Mouse (Mus musculus): ENCODE results near the gene Mkrn2.

Mkrn2 gene

GRCm38 (mm10) chr6:115601715-115602523 is at the start of gene Mkrn2:
Gene Mkrn2 (plus strand): TSS chr6:115601902.
- in situ Hi-C loops (cut with MboI, MseI) = no loop called here

DNA sequence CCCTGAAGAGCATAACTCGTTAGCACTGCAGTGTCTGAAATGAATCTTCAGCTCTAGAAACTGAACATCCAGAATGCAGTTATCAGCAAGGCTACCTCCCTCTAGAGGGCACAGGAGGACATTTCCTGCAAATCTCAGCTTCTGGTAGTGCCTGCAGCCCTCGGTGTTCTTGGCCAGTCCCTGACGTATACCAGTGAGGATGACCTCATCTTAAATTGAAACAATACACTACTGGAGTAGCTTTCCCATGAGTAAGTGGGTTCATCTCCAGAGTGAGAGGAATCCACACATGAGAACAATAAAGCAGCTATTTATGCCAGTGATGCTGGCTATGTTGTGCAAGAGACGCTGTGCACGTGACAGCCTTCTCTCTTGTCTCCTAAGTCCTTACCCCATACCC is 46.2 kb upstream of the Mkrn2 start:
- in situ Hi-C loops (cut with MboI, MseI) = loop anchor here in 1 of 2 experiments (10.0 kb wide), 1 partner anchor 369 kb away; no protein-coding TSS in a partner anchor

GRCm38 (mm10) chr6:115558176-115558575 is 43.5 kb upstream of the Mkrn2 start:
- in situ Hi-C loops (cut with MboI, MseI) = loop anchor here in 1 of 2 experiments (10.0 kb wide), 1 partner anchor 367 kb away; no protein-coding TSS in a partner anchor

DNA sequence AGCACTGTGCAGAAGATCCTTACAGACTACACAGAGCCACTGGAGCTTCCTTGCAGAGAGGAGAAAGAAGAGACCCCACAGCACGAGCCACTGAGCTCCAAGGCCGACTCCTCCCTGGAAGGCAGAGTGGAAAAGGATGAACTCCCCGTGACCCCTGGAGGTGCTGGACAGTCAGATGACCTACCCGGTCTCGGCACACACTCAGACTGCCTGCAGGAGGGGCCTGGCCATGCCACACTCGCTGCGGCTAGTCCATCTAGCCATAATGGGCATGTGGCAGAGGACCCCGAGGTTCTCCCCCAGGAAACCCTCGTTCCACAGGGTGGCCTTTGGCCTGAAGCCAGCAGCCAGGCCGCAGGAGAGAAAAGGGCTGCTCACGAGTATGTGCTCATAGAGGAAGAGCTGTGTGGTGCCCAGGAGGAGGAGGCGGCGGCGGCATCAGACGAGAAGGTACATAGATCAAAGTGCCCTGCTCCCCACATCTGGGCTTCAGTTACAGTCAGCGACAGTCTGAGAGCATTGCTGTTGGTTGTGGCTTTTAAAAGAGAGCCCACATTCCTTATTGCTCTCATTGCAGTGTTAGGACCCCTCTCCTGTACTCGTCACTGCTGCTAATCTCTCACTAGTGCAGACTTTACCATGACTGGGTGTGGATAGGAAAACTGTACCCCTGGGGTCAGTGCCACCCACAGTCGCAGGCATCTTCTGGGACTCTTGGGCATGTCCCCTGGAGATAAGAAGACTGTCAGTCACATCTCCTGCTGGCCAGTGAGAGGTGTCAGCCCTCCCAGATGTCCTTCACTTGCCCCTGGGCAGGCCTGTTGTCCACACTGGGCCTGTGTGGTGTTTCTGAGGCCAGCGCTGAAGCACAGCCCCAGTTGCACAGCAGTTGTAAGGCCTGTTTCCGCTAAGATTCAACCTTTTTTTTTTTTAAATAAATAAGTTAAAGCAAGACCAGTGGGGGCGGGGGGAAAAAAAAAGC is 41.8 kb upstream of the Mkrn2 start:
- in situ Hi-C loops (cut with MboI, MseI) = loop anchor here in 1 of 2 experiments (10.0 kb wide), 1 partner anchor 365 kb away; no protein-coding TSS in a partner anchor

DNA sequence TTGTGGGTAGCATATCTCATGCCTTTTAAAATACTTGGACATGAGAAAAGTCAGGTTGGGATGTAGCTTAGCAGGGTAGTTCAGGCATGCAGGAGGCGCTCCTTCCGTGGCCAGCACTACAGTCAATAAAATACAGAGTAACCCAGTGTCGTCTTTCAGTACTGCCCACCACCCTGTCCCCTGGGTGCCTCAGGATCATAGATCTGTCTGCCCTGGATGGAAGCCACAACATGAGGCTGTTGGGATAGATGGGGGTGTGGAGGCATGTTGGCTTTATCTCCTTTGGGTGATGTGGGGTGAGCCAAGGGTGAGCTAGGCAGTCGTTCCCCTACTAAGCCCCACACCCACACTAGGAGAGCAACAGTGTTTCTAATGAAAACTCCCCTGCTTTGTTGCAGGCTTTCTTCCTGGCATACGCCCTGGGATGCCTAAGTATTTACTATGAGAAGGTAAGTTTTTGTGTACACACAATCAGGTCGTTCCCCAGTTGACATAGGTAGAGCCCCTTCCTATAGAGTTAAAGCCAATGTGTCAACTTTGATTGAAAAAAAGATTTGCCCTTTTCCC is 36.1 kb upstream of the Mkrn2 start:
- in situ Hi-C loops (cut with MboI, MseI) = no loop called here

- in situ Hi-C loops (cut with MboI, MseI) = no loop called here
Measured at GRCm38 (mm10) chr6:115574171-115574570, 27.5 kb upstream of the Mkrn2 start.

GRCm38 (mm10) chr6:115577407-115577806 is 24.3 kb upstream of the Mkrn2 start:
- in situ Hi-C loops (cut with MboI, MseI) = no loop called here

DNA sequence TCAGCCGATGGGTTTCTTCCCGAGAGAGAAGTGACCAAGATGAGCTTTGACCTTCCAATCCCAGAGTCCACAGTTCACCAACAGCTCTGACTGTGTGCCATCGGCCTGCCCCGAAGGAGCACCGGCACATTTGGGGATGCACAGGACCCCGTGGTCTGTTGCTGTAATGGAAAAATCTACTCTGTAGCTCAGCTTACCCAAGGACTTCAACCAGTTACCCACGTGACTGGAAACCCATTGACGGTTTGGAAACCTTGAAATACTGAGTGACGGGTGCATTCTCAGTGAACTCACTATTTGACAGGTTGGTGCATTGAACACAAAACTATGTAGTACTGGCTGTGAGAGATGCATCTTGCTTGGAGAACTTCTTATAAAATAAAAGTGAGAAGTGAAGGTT is 23.8 kb upstream of the Mkrn2 start:
- in situ Hi-C loops (cut with MboI, MseI) = no loop called here

DNA sequence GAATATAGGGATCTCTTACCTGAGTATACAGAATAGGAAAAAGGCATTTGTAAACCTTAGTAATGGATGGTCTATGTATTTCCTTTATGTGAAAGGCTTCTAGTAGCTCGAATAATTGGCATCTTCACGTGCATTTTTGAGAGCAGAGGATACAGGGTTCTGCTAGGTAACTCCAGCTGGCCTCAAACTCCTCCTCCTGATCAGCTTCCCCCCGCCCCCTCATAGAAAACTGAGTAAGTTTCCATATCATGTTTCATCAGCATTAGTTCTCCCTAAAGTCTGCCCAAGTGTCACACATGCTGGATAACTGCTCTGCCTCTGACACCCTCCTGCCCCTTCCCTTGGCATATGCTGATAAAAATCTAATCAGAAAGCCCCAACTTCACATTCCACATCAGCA is 20.9 kb upstream of the Mkrn2 start:
- in situ Hi-C loops (cut with MboI, MseI) = no loop called here

DNA sequence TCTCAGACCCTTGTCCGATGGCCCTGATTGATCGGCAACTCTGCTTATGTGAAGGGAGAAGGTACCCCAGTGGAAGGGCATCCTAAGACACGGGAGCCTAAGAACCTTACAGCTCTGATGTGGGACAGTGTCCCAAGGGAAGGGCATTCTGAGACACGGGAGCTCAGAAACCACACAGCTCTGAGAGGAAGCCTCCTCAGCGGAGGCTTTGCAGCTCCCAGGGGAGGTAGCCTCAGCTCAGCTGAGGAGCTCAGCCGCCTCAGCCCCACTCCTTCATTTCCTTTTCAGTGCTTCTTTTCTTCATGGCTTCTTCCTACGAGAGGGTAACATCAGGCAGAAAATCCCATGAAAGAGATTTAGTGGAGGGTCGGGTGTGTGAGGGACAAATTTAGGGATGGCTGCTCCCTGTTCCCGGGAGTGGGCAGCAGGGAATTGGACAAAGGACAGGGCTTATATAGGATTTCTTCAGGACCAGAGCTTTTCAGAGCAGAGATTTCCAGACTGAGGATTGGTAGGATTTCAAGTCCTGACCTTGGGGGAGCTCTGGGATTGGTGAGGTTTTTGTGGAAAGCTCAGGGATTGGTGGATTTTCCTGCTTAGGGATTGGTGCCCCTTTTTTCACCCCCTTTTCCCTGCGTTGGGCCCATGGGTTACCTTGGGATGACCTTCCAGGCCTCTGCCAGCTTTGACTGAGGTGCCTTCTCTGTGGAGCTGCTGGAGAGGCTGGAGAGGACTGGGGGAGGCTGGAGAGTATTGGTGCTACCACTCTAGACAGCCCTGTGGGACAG is 19.2 kb upstream of the Mkrn2 start:
- in situ Hi-C loops (cut with MboI, MseI) = no loop called here

DNA sequence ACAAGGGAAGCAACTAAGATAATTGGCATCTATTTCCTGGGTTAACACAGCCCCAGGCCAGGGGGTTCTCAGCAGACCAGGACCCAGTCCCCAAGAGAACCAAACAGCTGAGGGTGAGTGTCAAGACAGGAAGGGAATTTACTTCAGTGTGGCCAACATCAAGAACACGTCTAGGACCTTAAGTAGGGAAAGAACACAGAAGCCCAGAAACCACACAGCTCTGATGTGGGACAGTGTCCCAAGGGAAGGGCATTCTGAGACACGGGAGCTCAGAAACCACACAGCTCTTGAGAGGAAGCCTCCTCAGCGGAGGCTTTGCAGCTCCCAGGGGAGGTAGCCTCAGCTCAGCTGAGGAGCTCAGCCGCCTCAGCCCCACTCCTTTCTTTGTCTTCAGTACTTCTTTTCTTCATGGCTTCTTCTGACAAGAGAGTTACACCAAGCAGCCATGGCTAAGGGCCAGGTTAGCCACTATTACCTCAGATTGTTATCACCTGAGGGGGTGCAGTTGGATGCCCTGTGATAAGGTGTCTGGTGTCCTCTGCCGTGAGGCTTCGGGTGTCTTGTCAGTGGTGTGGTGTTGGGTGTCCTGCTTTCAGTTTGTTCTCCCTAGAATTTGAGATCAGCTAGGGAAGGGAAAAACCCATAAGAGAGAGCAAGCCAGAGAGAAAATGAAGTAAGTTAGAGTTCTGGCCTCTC is 18.1 kb upstream of the Mkrn2 start:
- in situ Hi-C loops (cut with MboI, MseI) = no loop called here

DNA sequence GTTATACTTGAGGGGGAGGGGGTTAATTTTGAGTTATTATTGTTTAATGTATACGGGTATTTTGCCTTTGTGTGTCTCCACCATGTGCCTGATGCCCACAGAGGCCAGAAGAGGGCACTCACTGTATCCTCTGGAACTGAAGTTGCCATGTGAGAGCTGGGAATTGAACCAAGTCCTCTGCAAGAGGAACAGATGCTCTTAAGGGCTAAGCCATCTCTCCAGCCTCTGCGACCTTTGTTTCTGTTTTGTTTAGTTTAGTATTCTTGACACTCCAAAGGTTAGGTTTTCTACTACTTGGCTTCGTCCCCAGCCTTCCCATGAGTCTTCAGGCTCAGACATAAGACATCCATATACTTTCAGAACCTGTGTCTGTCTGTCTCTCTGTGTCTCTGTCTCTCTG is 17.5 kb upstream of the Mkrn2 start:
- in situ Hi-C loops (cut with MboI, MseI) = no loop called here

DNA sequence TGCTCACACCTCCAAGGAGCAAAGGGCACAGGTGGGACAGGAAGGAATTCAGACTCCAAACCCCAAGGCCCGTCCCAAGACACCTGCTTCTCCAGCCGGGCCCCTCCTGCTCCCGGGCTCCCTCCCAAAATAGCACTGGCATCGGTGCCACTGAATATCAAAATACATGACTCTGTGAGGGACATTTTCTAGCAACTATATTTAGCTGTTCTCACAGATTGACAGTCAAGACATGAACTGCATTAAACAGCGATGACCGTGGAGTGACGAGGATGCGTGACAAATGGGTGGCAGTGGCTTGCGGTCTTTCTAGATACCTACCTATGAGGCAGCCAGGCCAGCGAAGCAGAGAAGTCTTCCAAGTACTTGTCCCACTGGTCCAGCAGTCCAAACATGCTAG is 15.4 kb upstream of the Mkrn2 start:
- in situ Hi-C loops (cut with MboI, MseI) = no loop called here

DNA sequence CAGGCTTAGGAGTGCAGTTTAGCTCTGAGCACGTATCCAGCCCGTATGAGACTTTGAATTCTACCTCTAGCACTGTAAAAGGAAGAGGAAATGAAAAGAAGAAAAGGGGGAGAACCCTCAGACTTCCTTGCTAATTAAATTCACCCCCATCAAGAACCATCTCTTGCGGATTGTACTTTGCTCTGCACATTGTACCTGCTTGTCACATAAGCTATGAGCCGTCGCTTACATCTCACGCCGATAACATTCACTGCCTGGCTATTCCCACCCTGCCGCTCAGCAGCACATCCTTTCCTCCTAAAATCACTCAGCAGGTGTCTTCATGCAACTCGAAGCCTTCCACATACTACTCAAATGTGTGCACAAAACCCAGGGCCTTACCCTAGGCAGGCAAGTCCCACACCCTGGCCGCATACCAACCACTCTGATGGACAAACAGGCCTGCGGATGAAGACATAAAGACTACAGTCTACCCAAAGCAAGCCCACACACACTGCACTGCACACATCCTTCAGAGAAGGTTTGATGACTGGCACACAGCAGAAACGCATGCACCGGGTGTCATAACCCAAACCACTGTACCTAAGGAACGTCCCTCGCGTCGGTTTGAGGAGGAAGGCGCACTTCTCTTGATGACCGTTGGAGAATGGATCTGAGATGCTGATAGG is 9.9 kb upstream of the Mkrn2 start:
- in situ Hi-C loops (cut with MboI, MseI) = loop anchor here in 1 of 2 experiments (5.0 kb wide), 1 partner anchor 40 kb away; no protein-coding TSS in a partner anchor

DNA sequence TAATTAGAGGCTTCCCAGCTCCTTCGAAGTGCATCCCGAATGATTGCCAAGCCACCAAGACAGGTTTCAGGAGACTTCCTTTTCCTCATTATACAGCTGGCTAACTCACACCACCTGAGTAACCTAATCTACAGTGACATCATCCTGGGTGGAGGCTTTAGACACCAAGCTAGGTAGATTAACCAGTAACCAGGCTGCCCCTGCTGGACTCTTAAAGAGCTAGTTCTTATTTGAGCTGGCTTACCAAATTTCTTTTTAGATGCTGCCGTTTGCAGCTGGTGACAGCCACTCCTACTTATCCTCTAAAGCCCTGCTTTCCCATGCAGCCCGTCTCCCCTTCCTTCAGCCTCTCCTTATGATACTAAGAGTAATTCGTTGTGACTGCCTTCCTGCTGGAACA is 9.2 kb upstream of the Mkrn2 start, which contains the start of gene Mkrn2os:
Gene Mkrn2os (minus strand): TSS at position 119 of the 400 bp plus-strand sequence.
- in situ Hi-C loops (cut with MboI, MseI) = loop anchor here in 1 of 2 experiments (5.0 kb wide), 1 partner anchor 40 kb away; no protein-coding TSS in a partner anchor

DNA sequence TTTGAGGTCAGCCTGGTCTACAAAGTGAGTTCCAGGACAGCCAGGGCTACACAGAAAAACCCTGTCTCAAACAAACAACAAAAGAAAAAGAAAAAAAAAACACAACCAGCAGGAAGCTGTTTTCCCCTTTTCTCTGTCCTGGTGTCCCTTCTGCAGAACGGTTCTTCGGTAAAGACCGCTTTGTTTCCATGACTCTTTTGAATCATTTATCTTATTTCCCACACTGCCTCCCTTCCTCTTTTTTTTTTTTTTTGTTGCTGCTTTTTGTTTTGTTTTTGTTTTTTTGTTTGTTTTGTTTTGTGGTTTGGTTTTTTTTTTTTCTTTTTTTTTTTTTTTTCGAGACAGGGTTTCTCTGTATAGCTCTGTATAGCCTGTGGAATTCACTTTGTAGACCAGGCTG is 8.4 kb upstream of the Mkrn2 start:
- in situ Hi-C loops (cut with MboI, MseI) = loop anchor here in 1 of 2 experiments (5.0 kb wide), 1 partner anchor 41 kb away; no protein-coding TSS in a partner anchor

DNA sequence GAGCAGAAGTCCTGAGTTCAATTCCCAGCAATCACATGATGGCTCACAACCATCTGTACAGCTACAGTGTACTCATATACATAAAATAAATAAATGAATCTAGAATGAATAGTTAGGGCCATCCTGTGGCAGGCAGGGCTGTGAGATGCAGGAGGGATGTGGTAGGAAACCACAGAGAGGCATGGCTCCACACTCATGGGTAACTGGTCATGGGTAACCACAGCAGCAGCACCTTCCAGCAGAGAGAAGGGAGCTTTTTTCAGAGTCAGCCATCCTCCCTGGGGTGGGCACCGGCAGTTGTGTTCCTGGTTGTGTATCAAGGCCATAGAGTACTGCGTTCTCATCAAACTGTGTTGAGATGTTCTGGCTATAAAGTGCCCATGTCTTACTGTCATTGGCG is 7.2 kb upstream of the Mkrn2 start:
- in situ Hi-C loops (cut with MboI, MseI) = loop anchor here in 1 of 2 experiments (5.0 kb wide), 1 partner anchor 42 kb away; no protein-coding TSS in a partner anchor

DNA sequence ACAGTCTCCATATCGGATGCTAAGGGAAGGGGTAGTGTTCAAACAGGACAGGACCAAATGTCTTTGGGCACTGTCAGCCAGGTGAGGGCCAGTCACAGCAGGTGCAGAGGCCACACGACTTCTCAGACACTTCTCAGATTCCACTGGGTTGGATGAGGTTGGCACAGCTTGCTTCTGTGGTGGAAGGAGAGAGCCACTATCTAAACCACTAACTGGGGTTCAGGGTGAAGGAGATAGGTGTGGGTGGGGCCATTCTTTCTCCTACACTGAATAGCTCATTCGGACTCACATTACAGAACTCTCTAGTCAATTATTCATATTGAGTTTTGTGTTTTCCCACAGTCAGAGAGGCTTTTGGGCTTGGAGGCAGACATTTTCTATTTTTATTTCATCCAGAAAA is 6.0 kb upstream of the Mkrn2 start:
- in situ Hi-C loops (cut with MboI, MseI) = no loop called here

DNA sequence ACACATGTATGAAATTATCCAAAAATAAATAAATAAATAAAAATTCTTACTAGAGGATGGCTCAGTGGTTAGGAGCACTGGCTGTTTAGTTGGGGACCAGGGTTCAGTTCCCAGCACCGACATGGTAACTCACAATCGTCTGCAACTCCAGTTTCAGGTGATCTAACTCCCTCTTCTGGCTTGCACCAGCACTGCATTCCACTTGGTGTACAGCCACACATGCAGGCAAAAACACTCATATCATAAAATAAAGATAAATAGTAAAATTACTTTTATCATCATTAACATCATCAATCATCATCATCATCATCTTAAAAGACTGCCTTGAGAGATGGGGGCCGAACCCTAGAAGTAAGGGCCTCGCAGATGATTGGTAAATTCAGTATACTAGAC is 384 bp upstream of the Mkrn2 start:
- in situ Hi-C loops (cut with MboI, MseI) = no loop called here
